Mouse (Mus musculus): ENCODE data around the gene Msl2. TPM values are rescaled to one million over a fixed set of nuclear protein-coding genes. Genes with fewer than 3 reads are reported as not detected.

Msl2 gene
- total and polyA plus RNA-seq, 2 experiments from 2014 or later, result 4.1 to 38.5 TPM

- Histone ChIP-seq H3K4me3 (ENCODE audit: low read depth, low read length) (no peak overlapping the region), H3K4me2 (ENCODE audit: low read depth, low read length, poor library complexity, severe bottlenecking) (no peak overlapping the region), H3K9me3 (ENCODE audit: low read length) (no peaks in the 10 kb centered on the region), H3K4me1 (ENCODE audit: insufficient read depth, low read length) (no peaks in the 10 kb centered on the region), H3K27me3 (ENCODE audit: insufficient read depth, low read length) (no peaks in the 10 kb centered on the region), H3K27ac (ENCODE audit: low read depth, low read length) (no peak overlapping the region), H3K36me3 (ENCODE audit: insufficient read depth, low read length) (peaks cover 10% of the 10 kb centered on the region), H3K9ac (replicated peaks; ENCODE audit: low read length, poor library complexity, severe bottlenecking) (no peak overlapping the region)
- 91% methylated on average over 8 of the region's 8 CpGs for WGBS
- ATAC-seq (ENCODE audit: low FRiP score), result no peak
- DNase-seq (ENCODE audit: low spot score), result no peak
- TF ChIP-seq CTCF (IDR thresholded peaks at IDR 0.05), result no peak
Observed at GRCm38 (mm10) chr9:101114182-101114884, 40.4 kb downstream of the Msl2 start.

GRCm38 (mm10) chr9:101143635-101144034 lies 69.7 kb downstream of the Msl2 start:
- H3K36me3 ChIP-seq (ENCODE audit: insufficient read depth, low read length), result peaks cover 18% of the 10 kb centered on the region

GRCm38 (mm10) chr9:101152872-101153271 lies 79.0 kb downstream of the Msl2 start:
- H3K9me3 ChIP-seq (ENCODE audit: low read length), result no peaks in the 10 kb centered on the region
- DNase-seq (ENCODE audit: low spot score), result peak; percentile 40
- 73% methylated on average over 5 of the region's 5 CpGs for WGBS
- H3K27me3 ChIP-seq (ENCODE audit: insufficient read depth, low read length), result no peaks in the 10 kb centered on the region
- no peaks in the 10 kb centered on the region for H3K36me3 ChIP-seq (ENCODE audit: insufficient read depth, low read length)
- no peaks in the 10 kb centered on the region for H3K4me1 ChIP-seq (ENCODE audit: insufficient read depth, low read length)
- H3K9ac ChIP-seq (replicated peaks; ENCODE audit: low read length, poor library complexity, severe bottlenecking), result no peak overlapping the region
- no peak overlapping the region for H3K4me3 ChIP-seq (ENCODE audit: low read depth, low read length)
- peak; percentile 26 for TF ChIP-seq CTCF (IDR thresholded peaks at IDR 0.05)
- no peak for ATAC-seq (ENCODE audit: low FRiP score)
- no peak overlapping the region for H3K27ac ChIP-seq (ENCODE audit: low read depth, low read length)
- H3K4me2 ChIP-seq (ENCODE audit: low read depth, low read length, poor library complexity, severe bottlenecking), result no peak overlapping the region

More at GRCm38 (mm10) chr9:101143635-101144034, 69.7 kb downstream of the Msl2 start:
- H3K4me1 ChIP-seq (ENCODE audit: insufficient read depth, low read length), result no peaks in the 10 kb centered on the region
- H3K4me2 ChIP-seq (ENCODE audit: low read depth, low read length, poor library complexity, severe bottlenecking), result no peak overlapping the region
- H3K27me3 ChIP-seq (ENCODE audit: insufficient read depth, low read length), result no peaks in the 10 kb centered on the region
- DNase-seq (ENCODE audit: low spot score), result no peak
- no peaks in the 10 kb centered on the region for H3K9me3 ChIP-seq (ENCODE audit: low read length)
- H3K4me3 ChIP-seq (ENCODE audit: low read depth, low read length), result no peak overlapping the region
- 98% methylated on average over 4 of the region's 4 CpGs for WGBS
- H3K27ac ChIP-seq (ENCODE audit: low read depth, low read length), result no peak overlapping the region
- ATAC-seq (ENCODE audit: low FRiP score), result no peak
- H3K9ac ChIP-seq (replicated peaks; ENCODE audit: low read length, poor library complexity, severe bottlenecking), result no peak overlapping the region
- TF ChIP-seq CTCF (IDR thresholded peaks at IDR 0.05), result no peak

Other genes starting within 250 kb of the Msl2 start
- 50.7 and 58.1 TPM in 2 replicates for gene Pccb, start 39.2 kb upstream of the Msl2 start, total RNA-seq (2014; rRNA removed)
- 32.5 and 33.5 TPM in 2 replicates for gene Pccb, start 39.2 kb upstream of the Msl2 start, polyA plus RNA-seq (2015; fragmentation: Nextera tagmentation; extraction: Ambion mirVana)
- 37.9 and 43.0 TPM in 2 replicates for gene Ppp2r3a, start 177.7 kb downstream of the Msl2 start, total RNA-seq (2014; rRNA removed)
- gene Ppp2r3a, start 177.7 kb downstream of the Msl2 start, polyA plus RNA-seq (2015; fragmentation: Nextera tagmentation; extraction: Ambion mirVana), result 16.0 and 18.6 TPM in 2 replicates

All from midbrain, postnatal 0 days (tissue).